Mouse (Mus musculus): ENCODE data around the gene Trpm3. TPM values are rescaled to one million over a fixed set of nuclear protein-coding genes. Genes with fewer than 3 reads are reported as not detected.

The Trpm3 gene
- polyA plus RNA-seq, 1 experiment, result not detected

GRCm38 (mm10) chr19:22554421-22554941, 415.6 kb downstream of the Trpm3 start:
- Histone ChIP-seq H3K4me3 (replicated peaks) (no peak overlapping the region), H3K9me3 (no peaks in the 10 kb centered on the region), H3K36me3 (replicated peaks; ENCODE audit: low read length) (no peaks in the 10 kb centered on the region), H3K27me3 (replicated peaks) (no peaks in the 10 kb centered on the region), H3K4me1 (no peaks in the 10 kb centered on the region)
- TF ChIP-seq FLI1 (IDR thresholded peaks at IDR 0.05; ENCODE audit: low read length) (no peak), GATA1 (IDR thresholded peaks at IDR 0.05; ENCODE audit: borderline replicate concordance, low read length) (no peak)

GRCm38 (mm10) chr19:22572396-22572795, 433.6 kb downstream of the Trpm3 start:
- Histone ChIP-seq H3K4me3 (replicated peaks) (no peak overlapping the region), H3K27me3 (replicated peaks) (no peaks in the 10 kb centered on the region), H3K36me3 (replicated peaks; ENCODE audit: low read length) (no peaks in the 10 kb centered on the region), H3K9me3 (no peaks in the 10 kb centered on the region), H3K4me1 (no peaks in the 10 kb centered on the region)
- TF ChIP-seq FLI1 (IDR thresholded peaks at IDR 0.05; ENCODE audit: low read length), result no peak
- TF ChIP-seq GATA1 (IDR thresholded peaks at IDR 0.05; ENCODE audit: borderline replicate concordance, low read length), result no peak

GRCm38 (mm10) chr19:22572849-22573248, 434.0 kb downstream of the Trpm3 start:
- Histone ChIP-seq H3K4me3 (replicated peaks) (no peak overlapping the region), H3K36me3 (replicated peaks; ENCODE audit: low read length) (no peaks in the 10 kb centered on the region), H3K27me3 (replicated peaks) (no peaks in the 10 kb centered on the region), H3K9me3 (no peaks in the 10 kb centered on the region), H3K4me1 (no peaks in the 10 kb centered on the region)
- TF ChIP-seq GATA1 (IDR thresholded peaks at IDR 0.05; ENCODE audit: borderline replicate concordance, low read length) (no peak), FLI1 (IDR thresholded peaks at IDR 0.05; ENCODE audit: low read length) (no peak)

GRCm38 (mm10) chr19:22582120-22582745, 443.4 kb downstream of the Trpm3 start:
- Histone ChIP-seq H3K9me3 (no peaks in the 10 kb centered on the region), H3K4me1 (no peaks in the 10 kb centered on the region), H3K36me3 (replicated peaks; ENCODE audit: low read length) (no peaks in the 10 kb centered on the region), H3K27me3 (replicated peaks) (no peaks in the 10 kb centered on the region), H3K4me3 (replicated peaks) (no peak overlapping the region)
- no peak for TF ChIP-seq GATA1 (IDR thresholded peaks at IDR 0.05; ENCODE audit: borderline replicate concordance, low read length)
- TF ChIP-seq FLI1 (IDR thresholded peaks at IDR 0.05; ENCODE audit: low read length), result no peak

GRCm38 (mm10) chr19:22594492-22594891, 455.6 kb downstream of the Trpm3 start:
- Histone ChIP-seq H3K9me3 (no peaks in the 10 kb centered on the region), H3K4me3 (replicated peaks) (no peak overlapping the region), H3K4me1 (no peaks in the 10 kb centered on the region), H3K27me3 (replicated peaks) (no peaks in the 10 kb centered on the region), H3K36me3 (replicated peaks; ENCODE audit: low read length) (no peaks in the 10 kb centered on the region)
- TF ChIP-seq GATA1 (IDR thresholded peaks at IDR 0.05; ENCODE audit: borderline replicate concordance, low read length) (no peak), FLI1 (IDR thresholded peaks at IDR 0.05; ENCODE audit: low read length) (no peak)

GRCm38 (mm10) chr19:22595246-22595645, 456.4 kb downstream of the Trpm3 start:
- TF ChIP-seq FLI1 (IDR thresholded peaks at IDR 0.05; ENCODE audit: low read length) (no peak), GATA1 (IDR thresholded peaks at IDR 0.05; ENCODE audit: borderline replicate concordance, low read length) (no peak)
- Histone ChIP-seq H3K27me3 (replicated peaks) (no peaks in the 10 kb centered on the region), H3K36me3 (replicated peaks; ENCODE audit: low read length) (no peaks in the 10 kb centered on the region), H3K4me1 (no peaks in the 10 kb centered on the region), H3K4me3 (replicated peaks) (no peak overlapping the region), H3K9me3 (no peaks in the 10 kb centered on the region)

GRCm38 (mm10) chr19:22596715-22597114, 457.9 kb downstream of the Trpm3 start:
- no peak for TF ChIP-seq FLI1 (IDR thresholded peaks at IDR 0.05; ENCODE audit: low read length)
- no peak for TF ChIP-seq GATA1 (IDR thresholded peaks at IDR 0.05; ENCODE audit: borderline replicate concordance, low read length)
- no peaks in the 10 kb centered on the region for H3K27me3 ChIP-seq (replicated peaks)
- no peaks in the 10 kb centered on the region for H3K36me3 ChIP-seq (replicated peaks; ENCODE audit: low read length)
- H3K4me3 ChIP-seq (replicated peaks), result no peak overlapping the region
- H3K4me1 ChIP-seq, result no peaks in the 10 kb centered on the region
- H3K9me3 ChIP-seq, result no peaks in the 10 kb centered on the region

GRCm38 (mm10) chr19:22604322-22604721, 465.5 kb downstream of the Trpm3 start:
- no peaks in the 10 kb centered on the region for H3K9me3 ChIP-seq
- no peaks in the 10 kb centered on the region for H3K27me3 ChIP-seq (replicated peaks)
- H3K4me1 ChIP-seq, result no peaks in the 10 kb centered on the region
- TF ChIP-seq FLI1 (IDR thresholded peaks at IDR 0.05; ENCODE audit: low read length) (no peak), GATA1 (IDR thresholded peaks at IDR 0.05; ENCODE audit: borderline replicate concordance, low read length) (no peak)
- H3K36me3 ChIP-seq (replicated peaks; ENCODE audit: low read length), result no peaks in the 10 kb centered on the region
- no peak overlapping the region for H3K4me3 ChIP-seq (replicated peaks)

GRCm38 (mm10) chr19:22607985-22608684, 469.3 kb downstream of the Trpm3 start:
- H3K27me3 ChIP-seq (replicated peaks), result no peaks in the 10 kb centered on the region
- no peaks in the 10 kb centered on the region for H3K4me1 ChIP-seq
- no peak overlapping the region for H3K4me3 ChIP-seq (replicated peaks)
- no peaks in the 10 kb centered on the region for H3K9me3 ChIP-seq
- no peak for TF ChIP-seq GATA1 (IDR thresholded peaks at IDR 0.05; ENCODE audit: borderline replicate concordance, low read length)
- TF ChIP-seq FLI1 (IDR thresholded peaks at IDR 0.05; ENCODE audit: low read length), result no peak
- no peaks in the 10 kb centered on the region for H3K36me3 ChIP-seq (replicated peaks; ENCODE audit: low read length)

GRCm38 (mm10) chr19:22611621-22612020, 472.8 kb downstream of the Trpm3 start:
- TF ChIP-seq FLI1 (IDR thresholded peaks at IDR 0.05; ENCODE audit: low read length), result no peak
- TF ChIP-seq GATA1 (IDR thresholded peaks at IDR 0.05; ENCODE audit: borderline replicate concordance, low read length), result no peak
- Histone ChIP-seq H3K4me1 (no peaks in the 10 kb centered on the region), H3K36me3 (replicated peaks; ENCODE audit: low read length) (no peaks in the 10 kb centered on the region), H3K27me3 (replicated peaks) (no peaks in the 10 kb centered on the region), H3K4me3 (replicated peaks) (no peak overlapping the region), H3K9me3 (peaks cover 3% of the 10 kb centered on the region; the same call in 1 of the 2 replicates)
